Mouse (Mus musculus): ENCODE measurements around the gene Ric8a.
A peak's percentile ranks its signal among the peaks of the same experiment; 100 is the strongest.
"Not testable (repeated sequence)": the region's sequence is repeated elsewhere in the genome, so short reads cannot be mapped to it uniquely, and the experiment has no call there.

Gene Ric8a

DNA sequence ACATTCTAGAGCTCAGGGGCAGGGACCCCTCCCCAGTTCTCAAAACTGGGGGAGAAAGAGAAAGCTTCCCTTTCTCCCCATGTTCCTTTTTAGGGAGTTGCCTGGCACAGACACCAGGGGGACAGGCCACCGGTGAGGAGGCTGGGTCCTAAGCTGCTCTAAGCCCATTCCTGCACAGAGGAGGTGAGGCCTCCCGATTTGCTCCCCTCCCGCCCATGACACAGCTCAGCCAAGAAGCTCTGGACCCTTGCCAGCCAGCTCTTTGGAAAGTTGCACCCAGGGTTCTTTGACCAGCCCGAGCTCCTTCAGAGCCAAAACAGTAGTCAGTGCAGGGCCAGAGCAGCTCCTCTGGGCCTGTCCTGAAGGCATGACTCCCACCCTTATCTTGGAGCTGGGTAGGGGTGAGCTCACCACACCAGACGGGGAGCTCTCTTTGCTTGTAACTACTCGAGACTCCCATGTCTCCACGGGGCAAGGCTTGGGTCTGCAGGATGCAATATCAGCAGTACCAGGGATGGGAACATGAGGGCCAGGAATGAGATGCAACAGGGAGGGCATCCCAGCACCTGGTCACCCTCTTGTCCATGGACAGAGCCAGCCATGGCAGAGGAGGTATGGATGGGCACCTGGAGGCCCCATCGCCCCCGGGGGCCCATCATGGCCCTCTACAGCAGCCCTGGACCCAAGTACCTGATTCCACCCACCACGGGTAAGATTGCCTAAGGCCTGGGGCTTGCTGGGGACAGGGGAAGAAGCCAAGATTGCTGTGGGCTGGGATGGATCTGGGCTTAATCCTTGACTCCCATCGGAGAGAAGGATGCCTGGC is 8.8 kb upstream of the Ric8a start, which contains the start of gene Odf3:
TSS of gene Odf3 (plus strand) at position 51 of the 826 bp plus-strand sequence.
- no peak for DNase-seq

DNA sequence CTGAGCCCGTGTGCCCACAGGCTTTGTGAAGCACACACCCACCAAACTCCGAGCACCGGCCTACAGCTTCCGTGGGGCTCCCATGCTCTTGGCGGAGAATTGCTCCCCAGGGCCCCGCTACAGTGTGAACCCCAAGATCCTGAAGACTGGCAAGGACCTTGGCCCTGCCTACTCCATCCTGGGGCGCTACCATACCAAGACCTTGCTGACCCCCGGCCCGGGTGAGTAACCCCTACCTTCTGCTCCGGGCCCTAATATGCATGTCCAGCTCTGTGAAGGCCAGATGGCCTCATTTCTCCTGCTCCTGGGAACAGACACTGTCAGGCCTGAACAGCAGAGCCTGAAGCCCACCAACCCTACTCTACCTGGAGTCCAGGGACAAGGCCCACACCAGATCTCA is 8.2 kb upstream of the Ric8a start:
- DNase-seq: no peak

DNA sequence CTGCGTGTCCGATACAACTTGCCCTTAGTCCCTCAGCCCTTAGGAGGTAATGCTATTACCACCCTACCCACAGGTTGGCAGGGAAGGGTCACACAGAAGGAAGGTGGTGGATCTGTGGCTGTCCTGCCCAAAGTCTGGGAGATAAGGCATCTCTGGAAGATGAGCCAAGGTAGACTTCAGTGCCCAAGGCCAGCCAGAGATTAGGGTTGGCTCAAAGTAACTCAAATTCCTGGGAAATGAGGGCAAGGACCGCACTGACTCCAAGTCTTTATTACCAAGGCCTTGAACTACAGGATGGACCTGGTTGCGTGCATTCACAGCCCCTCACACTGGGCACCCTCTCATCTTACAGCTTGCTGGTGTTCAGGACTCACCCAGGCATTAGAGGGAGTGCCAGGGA is 4.8 kb upstream of the Ric8a start:
- no peak for DNase-seq

DNA sequence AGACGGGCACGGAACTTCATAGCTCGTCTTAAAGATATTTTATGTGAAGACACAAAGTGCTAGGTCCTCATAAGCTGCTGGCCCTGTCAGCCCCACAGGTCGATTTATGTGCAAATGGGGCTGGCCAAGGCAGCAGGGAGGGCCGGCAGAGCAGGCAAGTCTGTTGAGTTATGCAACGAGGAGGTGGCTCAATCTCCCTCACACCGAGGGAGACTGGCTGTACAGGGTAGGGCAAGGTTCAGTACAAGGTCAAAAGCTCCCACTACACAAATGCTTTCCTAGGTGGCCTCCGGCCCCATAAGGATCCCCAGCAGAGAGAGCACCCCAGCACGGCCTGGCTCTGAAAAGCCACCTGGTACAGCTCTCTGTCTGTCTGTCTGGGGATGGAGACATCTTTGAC is 3.4 kb upstream of the Ric8a start:
- no peak for DNase-seq

DNA sequence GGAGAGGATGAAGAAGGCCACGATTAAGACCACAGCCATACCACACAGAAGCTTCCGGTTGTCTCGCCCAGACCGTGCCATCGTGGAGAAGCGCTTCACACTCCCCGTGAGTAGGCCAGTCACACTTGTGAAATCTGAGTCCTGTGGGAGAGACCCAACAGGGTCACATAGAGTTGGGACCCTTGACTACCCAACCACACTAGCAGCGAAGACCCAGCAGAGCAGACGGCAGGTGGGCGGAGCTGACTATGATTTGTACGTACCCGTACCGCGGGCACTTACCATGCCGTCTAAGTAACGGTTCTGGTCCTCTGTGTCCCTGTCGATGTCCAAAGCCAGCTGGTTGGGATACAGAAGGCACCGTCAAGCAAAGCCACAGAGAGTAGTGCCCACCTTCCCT is 2.3 kb upstream of the Ric8a start:
- DNase-seq: no peak

DNA sequence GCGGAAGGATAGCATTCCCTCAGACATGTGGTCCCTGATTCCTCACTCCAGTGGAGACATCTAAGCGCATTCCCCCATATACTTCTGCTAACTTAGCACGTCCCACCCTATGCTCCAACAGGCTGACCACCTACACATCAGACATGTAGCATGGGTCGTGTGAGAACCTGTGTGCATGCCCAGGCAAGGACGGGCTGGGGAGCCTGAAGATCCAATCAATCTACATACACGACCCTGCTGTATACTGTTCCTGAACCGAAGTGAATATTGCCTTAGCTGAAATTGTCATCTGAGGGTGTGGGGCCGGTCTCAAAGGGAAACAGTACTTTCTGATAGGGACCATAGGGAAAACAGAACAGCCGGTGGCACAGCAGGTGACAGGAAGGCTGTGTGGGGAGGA is 1.6 kb upstream of the Ric8a start:
- no peak for DNase-seq

DNA sequence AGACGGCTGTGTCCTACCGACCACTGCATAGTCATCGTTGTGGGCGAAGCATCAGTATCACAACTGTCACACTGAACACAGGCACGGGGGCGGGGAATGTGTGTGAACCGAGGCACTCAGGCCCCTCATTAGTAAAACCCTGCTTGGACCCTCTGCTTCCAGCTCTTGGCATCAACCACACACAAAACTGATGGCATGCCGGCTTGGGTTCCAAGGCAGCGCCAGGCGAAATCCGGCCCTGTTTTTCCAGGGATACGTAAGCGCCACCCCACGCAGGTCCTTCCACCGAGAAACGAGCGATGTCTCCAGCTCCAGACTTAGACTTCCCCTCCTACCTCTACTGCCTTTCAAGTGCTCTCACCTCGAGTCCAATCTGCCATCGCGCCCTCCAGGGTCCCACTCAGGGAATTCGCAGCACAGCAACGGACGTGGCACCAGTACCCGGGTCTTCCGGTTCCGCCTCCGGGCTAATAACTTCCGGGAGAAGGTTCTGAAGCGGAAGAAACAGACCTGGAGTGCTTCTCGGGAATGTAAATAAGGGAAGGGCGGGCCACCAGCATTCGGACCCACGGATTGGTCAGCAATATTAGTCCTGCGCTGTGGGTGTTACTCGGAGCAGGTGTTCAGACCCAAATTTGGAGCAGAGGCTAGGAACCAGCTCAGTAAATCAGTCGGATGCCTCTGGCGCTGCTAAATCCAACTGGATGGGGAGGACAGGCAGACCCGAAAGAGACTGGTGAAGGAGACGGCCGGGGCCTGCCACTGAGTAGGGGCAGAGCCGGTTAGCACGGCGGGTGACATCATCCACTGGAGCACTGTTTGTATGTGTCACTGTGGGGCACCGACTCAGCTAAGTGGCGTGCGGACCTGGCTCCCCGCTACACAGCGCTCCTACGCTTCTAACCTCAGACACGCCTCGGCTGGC is 635 bp upstream of the Ric8a start, which contains the start of gene Gm45785:
TSS of gene Gm45785 (minus strand) at position 472 of the 925 bp plus-strand sequence.
- DNase-seq: peak; percentile 81

DNA sequence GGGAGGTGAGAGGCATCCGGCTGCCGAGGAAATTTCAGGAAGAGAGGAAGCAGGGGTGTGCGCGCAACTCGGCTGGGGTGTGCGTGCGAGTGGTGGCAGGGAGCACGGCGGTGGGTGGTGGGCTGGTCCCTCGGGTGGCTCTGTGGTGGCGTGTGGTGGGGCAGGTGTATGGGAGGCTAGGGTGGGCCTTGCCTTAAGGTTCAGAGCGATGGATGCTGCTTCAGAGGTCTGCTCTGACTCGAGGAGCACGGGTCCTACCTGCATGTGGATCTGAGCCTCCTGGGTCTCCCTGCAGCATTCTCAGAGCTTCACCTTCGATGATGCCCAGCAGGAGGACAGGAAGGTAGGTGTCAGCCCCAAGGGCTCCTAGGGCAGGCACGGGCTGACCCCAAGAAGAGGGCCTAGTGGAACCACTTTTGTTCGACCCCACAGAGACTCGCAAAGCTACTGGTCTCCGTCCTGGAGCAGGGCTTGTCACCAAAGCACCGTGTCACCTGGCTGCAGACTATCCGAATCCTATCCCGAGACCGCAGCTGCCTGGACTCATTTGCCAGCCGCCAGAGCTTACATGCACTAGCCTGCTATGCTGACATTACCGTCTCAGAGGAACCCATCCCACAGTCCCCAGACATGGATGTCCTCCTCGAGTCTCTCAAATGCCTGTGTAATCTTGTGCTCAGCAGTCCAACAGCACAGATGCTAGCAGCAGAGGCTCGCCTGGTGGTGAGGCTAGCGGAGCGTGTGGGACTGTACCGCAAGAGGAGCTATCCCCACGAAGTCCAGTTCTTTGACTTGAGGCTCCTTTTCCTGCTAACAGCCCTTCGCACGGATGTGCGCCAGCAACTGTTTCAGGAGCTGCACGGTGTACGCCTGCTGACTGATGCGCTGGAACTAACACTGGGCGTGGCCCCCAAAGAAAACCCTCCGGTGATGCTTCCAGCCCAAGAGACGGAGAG is 1.1 kb downstream of the Ric8a start, which contains the start of gene Bet1l:
TSS of gene Bet1l (minus strand) at position 28 of the 956 bp plus-strand sequence.
- peak; percentile 28 for DNase-seq

DNA sequence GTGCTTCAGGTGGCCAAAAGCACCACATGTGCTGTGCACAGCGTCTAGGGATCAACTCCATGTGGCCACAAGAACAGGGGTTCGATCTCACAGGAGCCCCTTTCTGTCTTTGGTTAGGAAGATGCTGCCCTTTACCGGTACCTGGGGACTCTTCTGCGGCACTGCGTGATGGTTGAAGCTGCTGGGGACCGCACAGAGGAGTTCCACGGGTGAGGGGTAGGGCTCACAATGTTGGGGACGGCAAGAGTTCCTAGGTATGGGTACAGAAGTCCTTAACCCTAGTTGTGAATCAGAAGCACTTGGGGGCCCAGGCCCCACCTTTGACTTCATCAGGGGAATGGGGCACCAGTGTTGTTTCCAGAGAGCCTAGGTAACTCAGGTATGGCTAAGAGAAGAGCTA is 2.0 kb downstream of the Ric8a start:
- no peak for DNase-seq

DNA sequence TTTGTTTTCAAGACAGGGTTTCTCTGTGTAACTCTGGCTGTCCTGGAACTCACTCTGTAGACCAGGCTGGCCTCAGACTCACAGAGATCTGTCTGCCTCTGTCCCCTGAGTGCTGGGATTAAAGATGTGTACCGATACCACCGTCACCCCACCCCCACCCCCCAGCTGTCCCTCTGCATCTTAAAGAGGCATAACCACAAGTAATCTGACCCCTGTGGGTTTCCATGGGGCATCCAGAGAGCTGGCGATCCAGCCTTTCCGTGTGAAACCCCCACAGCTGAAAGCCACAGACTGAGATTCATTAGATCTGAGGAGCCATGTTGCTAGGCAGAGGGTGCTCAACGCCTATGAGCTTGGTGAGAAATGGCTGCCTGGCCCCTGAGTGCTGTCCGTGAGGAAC is 3.2 kb downstream of the Ric8a start:
- DNase-seq: no peak

DNA sequence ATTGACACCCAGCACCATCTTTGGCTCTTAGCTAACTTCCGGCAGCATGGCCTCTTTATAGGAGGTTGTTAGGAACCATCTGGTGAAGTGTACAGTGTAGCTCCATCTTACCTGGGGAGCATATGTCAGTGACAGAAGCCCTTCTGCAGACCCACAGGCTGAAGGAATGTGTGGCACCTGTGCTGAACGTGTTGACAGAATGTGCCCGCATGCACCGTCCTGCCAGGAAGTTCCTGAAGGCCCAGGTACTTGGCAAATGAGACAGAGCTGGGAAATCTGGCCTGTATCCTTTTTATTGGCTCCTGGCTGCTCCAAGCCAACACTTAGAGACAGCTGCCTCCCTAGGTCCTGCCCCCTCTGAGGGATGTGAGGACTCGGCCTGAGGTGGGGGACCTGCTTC is 4.0 kb downstream of the Ric8a start:
- DNase-seq: no peak

DNA sequence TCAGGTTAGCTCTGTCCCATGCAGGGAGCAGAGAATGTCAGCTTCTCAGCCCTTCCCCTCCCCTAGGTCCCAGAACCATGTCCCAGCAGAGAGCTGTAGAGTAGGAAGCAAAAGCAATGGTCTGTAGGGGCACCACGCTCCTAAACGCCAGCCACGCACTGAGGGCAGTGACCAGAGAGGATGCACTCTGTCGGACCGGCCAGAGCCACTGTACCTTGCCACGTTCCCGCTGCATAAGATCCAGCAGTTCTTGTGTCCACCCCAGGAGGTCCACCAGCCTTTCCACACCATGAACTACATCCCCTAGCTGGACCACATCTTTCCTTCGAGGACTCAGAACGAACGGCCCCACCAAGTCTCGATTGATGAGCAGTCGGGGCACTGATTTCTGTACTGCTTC is 8.0 kb downstream of the Ric8a start:
- no peak for DNase-seq

DNA sequence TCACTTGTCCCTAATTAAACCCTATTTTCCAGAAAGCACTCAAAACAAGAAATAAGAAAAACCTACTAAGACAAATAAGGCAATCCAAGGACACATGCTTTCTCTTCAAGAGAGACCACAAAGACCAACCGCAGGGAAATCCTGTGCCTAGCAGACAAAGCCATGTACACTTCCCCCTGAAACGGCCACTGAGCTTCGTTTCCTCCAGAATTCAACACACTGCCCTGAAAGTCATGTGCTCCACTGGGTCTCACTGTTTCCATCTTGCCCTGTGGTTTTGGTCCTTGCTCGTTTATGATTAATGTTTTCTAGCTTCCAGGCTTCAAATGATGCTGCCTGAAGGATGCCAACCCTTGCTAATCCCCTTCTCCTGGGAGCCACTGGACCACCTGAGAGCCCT is 17.5 kb downstream of the Ric8a start:
- DNase-seq: no peak

DNA sequence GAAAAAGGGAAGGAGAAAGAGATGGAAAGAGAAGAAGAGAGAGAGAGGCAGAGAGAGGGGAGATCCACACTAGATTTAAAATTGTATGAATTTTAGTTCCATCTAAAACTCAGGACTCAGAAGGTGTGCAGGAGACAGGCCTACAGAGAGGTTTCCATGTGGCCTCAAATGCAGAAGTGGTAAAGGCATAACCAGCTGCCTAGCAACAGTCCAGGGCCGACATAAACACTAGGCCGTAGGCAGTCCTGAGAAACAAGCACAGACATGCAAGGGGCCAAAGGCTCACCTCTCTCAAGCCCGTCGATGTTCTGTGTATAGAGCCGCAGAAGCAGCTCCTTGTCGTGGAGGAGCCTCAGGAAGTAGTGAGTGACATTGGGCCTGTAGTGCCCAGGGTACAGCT is 20.6 kb downstream of the Ric8a start:
- DNase-seq: no peak

DNA sequence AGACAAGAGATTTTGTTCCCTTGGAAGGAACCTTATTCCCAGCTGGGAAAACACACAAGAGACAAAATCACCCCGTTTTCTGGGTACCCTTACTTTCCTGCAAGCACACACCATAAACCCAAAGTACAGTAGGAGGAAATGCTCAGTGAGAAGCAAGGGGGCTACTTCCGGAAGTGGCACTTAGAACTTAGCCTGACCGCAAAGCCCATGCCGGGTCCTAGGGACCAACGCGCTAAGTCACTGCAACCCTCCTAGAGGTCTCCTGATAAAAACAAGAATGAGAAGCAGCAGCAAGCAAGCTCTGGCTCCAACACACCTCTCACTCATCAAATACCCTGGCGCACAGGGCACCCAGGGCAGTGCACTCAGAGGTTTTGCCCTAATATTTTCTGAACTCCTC is 22.6 kb downstream of the Ric8a start:
- DNase-seq: no peak

DNA sequence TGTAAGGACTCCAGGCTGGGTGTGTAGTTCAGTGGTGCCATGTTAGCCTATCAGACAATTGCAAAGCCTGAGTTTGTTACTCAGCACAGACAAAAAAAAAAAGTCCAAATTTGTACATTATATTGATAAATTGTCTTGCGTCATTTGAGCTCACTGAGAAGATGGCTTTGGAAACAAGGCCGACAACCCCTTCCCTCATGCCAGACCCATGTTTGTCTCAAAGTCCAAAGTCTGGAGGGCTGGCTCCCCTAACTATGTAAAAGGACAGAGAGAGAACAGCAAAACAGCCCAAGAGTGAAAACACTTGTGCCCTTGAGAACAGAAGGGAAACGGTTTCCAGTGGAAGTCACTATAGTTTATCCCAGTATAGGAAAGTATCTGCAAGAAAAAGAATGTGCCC is 23.7 kb downstream of the Ric8a start:
- DNase-seq: no peak

DNA sequence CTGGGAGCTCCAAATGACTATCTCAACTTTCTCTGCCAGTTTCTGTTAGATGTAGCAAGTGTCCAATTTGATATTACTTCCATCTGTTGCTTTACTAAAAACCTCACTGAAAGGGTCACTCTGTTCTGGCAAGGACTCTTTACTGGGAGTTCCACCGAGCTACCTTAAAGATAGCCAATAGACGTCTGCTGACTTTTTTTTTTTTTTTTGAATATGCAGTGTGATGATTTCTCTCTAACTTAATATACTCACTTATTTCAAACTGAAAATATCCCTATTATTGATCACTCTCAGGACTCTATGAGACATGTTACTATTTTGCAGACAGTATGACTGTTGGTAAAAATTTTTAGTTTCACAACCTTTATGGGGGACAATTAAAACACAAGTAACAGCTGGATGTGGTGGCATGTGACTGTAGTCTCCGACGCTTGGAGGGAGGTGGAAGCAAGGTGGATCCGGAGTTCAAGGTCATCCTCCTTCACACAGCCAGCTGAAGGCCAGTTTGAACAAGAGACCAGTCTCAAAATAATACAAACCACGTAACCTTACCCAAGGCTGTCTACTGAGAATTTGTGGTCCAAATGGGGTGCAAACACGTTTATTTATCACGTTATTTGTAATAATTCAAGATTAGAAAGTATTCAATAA is 24.2 kb downstream of the Ric8a start:
- DNase-seq: no peak

DNA sequence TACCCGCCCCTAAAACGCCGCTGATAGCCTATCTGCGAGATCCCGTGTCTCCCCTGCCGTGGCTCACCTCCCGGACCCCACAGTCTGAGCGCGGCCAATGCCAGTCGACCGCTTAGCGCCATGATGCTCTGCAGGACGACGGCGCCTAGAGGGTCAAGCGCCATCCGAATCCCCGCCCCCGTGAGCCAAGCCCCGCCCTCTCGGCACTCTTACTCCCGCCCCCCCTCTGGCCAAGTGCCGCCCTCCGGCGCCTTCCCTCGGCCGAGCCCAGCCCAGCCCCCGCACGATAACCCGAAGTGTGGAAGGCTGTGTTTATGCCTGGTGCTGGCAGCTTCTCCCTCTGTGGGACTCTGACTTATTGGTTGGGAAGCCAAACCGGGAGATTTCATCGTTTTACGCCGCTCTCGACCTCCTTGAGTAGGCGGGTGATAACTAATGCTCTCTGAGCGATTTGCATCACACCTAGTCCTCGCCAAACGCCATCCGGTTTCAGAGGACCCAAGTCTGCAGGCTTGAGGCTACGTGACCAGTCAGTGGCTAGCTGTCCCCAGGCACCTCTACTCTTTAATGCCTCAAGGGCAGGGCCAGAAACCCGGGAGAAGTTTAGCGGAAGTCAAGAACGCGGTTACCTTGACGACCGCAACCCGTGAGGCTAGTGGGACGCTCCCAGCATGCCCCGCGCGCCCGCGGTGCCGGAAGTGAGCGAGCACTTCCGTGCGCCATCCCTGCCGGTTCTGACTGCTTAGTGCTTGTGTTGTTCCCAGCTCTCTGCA is 25.1 kb downstream of the Ric8a start, which contains the start of the genes Psmd13 and Sirt3:
TSS of gene Psmd13 (plus strand) at position 273 of the 773 bp plus-strand sequence.
TSS of gene Sirt3 (minus strand) at position 614 of the 773 bp plus-strand sequence.
- peak; percentile 94 for DNase-seq

DNA sequence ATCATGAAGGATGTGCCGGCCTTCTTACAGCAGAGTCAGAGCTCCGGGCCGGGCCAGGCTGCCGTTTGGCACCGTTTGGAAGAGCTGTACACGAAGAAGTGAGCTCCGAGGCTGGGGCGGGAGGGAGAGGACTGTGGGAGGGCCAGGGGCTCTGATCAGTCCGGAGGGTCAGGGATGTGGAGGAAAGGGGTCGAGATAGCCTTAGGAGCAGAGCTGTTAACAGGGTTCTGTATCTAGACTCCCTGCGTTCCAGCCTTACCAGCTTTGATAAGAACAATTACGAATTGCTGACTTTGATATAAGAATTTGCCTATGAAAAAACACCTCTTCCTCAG is 25.7 kb downstream of the Ric8a start:
- no peak for DNase-seq

DNA sequence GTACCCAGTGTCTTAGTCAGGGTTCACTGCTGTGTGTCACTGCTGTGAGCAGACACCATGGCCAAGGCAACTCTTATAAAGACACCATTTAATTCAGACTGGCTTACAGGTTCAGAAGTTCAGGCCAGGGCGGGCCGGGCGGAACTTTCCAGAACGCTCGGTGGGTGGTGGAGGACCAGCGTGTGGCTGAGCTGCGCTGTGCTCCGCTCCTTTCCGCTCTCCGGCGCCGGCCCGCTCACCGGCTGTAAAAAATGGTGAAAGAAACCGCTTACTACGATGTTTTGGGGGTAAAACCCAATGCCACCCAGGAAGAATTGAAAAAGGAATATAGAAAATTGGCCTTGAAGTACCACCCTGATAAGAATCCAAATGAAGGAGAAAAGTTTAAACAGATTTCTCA is 33.9 kb downstream of the Ric8a start:
- not testable (repeated sequence) for DNase-seq

DNA sequence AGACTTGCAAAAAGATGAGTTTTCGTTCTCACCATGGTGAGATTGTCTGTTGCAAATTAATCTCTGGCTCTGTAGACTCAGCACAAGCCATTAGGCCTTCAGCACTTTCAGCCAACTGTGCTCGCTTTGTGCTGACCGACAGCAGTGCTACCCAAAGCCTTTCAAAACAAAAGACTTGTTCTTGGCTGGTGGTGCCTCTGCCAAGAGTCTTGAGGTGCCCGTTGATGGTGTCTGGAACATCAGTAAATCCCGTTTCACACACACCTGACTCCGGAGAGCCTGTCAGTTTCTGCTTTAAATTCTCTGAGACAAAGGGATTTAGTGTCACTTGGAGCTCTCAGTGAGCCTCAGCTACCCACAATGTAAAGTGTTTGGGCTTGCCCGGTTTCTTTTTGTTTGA is 37.3 kb downstream of the Ric8a start:
- DNase-seq: no peak
